In genomic region chr2:28329130-28329529, GRCm38 (mm10) we compare ENCODE assay signal across 15 mouse cellular contexts.
"Had no signal": no experiment of that assay in that cellular context is flagged by ENCODE, and none has a peak within 500 bp of the region (broad histone marks: within the 10 kb centered on the region; RNA-seq: fewer than 3 reads in every experiment).

No protein-coding gene starts in this region.

- H3K9me3 ChIP-seq: limb, embryonic 10.5 days; liver, embryonic 15.5 days; neural tube, embryonic 13.5 days; stomach, embryonic 15.5 days had no signal

- H3K36me3 ChIP-seq: limb, embryonic 10.5 days; liver, embryonic 15.5 days; neural tube, embryonic 13.5 days; stomach, embryonic 15.5 days had no signal

- DNase-seq: kidney, adult 8-10 months; kidney, postnatal 25 days; lung, adult 2 months; lung, postnatal 36 days; right cerebral cortex, postnatal 14 days; thymus, adult 2 months; thymus, postnatal 36 days had no signal

- H3K27me3 ChIP-seq: liver, embryonic 15.5 days; neural tube, embryonic 13.5 days; stomach, embryonic 15.5 days had no signal

- H3K9ac ChIP-seq: liver, embryonic 15.5 days; neural tube, embryonic 13.5 days; stomach, embryonic 15.5 days had no signal

- H3K4me3 ChIP-seq: left cerebral cortex, adult 2 months; limb, embryonic 10.5 days; liver, embryonic 15.5 days; neural tube, embryonic 13.5 days; stomach, embryonic 15.5 days had no signal

- H3K4me1 ChIP-seq: liver, embryonic 15.5 days had no signal

- H3K27ac ChIP-seq: left cerebral cortex, adult 2 months; limb, embryonic 10.5 days; liver, embryonic 15.5 days; neural tube, embryonic 13.5 days; stomach, embryonic 15.5 days had no signal

- ATAC-seq: intestine, postnatal 0 days; lung, postnatal 0 days had no signal

- H3K4me2 ChIP-seq: liver, embryonic 11.5 days; liver, embryonic 15.5 days; neural tube, embryonic 13.5 days; stomach, embryonic 15.5 days had no signal
